Mouse (Mus musculus) bone marrow, adult 2 months (tissue): Measurements from ENCODE around the gene Ccnj. TPM values are rescaled to one million over a fixed set of nuclear protein-coding genes. Genes with fewer than 3 reads are reported as not detected.

Experiments
- H3K27ac ChIP-seq: fragments of 200-500 bp; 2 replicates; pipeline ENCODE4 v1.5.1; 2012; ENCODE audit warnings: low read depth, mild to moderate bottlenecking, control low read depth, inconsistent platforms, low read length; ENCODE audit not compliant: control insufficient read depth, poor library complexity, insufficient read depth
- H3K4me1 ChIP-seq: fragments of 200-500 bp; 2 replicates; pipeline ENCODE4 v1.6.1; 2011; ENCODE audit warnings: low read length; ENCODE audit not compliant: control insufficient read depth, insufficient read depth
- H3K4me3 ChIP-seq: fragments of 200-500 bp; replicated peaks from 2 replicates; pipeline ENCODE3; 2011; ENCODE audit warnings: mild to moderate bottlenecking, low read depth, low read length, control low read depth; ENCODE audit not compliant: control insufficient read depth
- CTCF ChIP-seq: fragments of 200-500 bp; IDR thresholded peaks from 2 replicates; pipeline ENCODE4 v1.5.1; 2011; ENCODE audit warnings: low read length, control low read depth; ENCODE audit not compliant: control insufficient read depth, insufficient read depth
- POLR2A ChIP-seq: fragments of 200-500 bp; IDR thresholded peaks from 2 replicates; pipeline ENCODE4 v1.6.1; 2011; ENCODE audit warnings: low read depth, mild to moderate bottlenecking, control low read depth, low read length, borderline replicate concordance; ENCODE audit not compliant: control insufficient read depth
- WGBS: fragments of 180-500 bp; shearing (Covaris S2); methylation state at CpG from one replicate; pipeline ENCODE4 v1.1.7; 2018; 5-methylcytosine and 5-hydroxymethylcytosine counted together
- polyA plus RNA-seq: library from polyadenylated mRNA; stranded (reverse); fragments of >200 nt; gene quantifications from 2 replicates; pipeline ENCODE4 v1.2.4, GENCODE M21; 2011; ENCODE audit warnings: low replicate concordance; ENCODE audit not compliant: missing spikeins, insufficient read depth, insufficient read length

Gene Ccnj
- polyA plus RNA-seq, 1 experiment: 8.6 TPM

DNA sequence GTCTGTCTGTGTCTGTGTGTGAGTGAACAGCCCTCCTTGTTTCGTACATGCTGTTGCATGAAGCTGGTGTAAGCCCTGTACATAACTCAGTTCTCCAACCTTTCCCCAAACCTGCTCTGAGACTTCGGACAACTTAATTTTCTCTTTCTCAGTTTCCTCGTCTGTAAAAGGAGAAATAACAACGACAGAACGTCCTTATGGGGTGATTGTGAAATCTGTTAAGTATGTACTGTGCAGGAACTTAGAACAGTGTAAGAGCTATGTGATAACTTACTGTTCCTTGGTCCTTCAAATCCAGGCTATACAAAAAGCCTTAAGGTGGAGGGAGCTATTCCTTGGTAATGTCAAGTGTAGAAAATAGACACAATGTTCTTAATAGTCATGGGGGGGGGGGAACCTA, 1.3 kb downstream of the Ccnj start:
- 5% methylated on average over 5 of the region's 5 CpGs for WGBS
- peak overlapping the region; percentile 76 for H3K4me3 ChIP-seq
- peak overlapping the region; percentile 94 for H3K27ac ChIP-seq
- no peaks in the 10 kb centered on the region; the same call in none of the 2 replicates for H3K4me1 ChIP-seq
- TF ChIP-seq CTCF (no peak), POLR2A (no peak)

DNA sequence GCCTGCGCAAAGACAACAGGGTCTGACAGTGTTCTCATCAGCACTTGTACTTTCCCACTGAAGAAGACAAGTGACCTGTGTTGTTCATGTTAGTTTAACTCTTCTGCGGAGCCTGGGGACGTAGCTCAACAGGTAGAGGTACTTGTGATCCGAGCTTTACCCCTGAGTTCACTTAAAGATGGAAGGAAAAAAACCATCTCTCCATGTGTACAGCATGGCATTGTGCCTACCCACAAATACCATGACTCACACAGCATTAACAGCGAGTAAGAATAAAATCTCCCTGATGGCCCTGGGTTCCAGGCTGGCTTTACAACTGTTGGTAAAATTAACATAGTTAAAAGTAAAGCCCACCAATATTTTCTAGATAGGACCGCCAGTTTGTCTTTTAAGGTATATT, 3.4 kb downstream of the Ccnj start:
- WGBS: 90% methylated on average over 6 of the region's 6 CpGs
- Histone ChIP-seq H3K4me3 (no peak overlapping the region), H3K27ac (no peak overlapping the region), H3K4me1 (no peaks in the 10 kb centered on the region; the same call in none of the 2 replicates)
- no peak for TF ChIP-seq POLR2A
- no peak for TF ChIP-seq CTCF

DNA sequence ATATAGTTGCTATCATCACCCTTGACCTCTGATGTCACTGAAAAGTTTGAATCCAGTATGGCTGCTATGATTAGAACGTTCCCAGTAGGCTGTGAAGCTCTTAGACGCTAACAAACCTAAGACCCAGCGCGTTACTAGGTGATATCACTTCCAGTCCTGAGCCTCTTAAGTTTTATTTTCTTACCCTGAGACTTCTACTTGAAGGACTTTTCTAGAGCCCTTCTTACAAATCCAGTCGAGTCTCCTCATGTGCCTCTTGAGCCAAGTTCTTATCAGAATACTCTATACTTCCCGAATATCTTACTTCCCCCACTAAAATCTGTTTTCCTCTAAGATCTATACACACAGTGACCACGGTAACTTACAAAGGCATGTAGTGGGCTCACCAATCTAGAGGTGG, 7.1 kb downstream of the Ccnj start:
- no peaks in the 10 kb centered on the region; the same call in none of the 2 replicates for H3K4me1 ChIP-seq
- no peak overlapping the region for H3K4me3 ChIP-seq
- no peak overlapping the region for H3K27ac ChIP-seq
- no peak for TF ChIP-seq POLR2A
- 82% methylated on average over 7 of the region's 7 CpGs for WGBS

DNA sequence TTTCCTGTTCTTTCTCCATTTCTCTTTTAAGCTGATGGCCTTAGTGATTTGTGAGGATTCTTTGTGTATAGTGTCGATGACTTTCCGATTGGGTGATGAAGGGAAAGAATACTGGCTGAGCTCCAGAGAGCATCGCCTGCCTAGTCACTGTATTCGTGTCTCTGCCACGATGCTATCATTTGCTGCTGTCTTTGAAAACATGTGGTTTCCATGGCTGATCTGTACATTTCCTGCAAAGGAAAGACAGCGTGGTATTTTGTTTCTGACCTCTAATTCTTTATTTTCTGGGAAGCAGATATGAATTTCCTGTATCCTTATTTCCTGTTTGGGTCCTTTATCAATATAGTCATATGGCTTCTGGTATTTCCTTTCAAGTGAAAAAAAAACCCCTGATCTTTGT, 9.2 kb downstream of the Ccnj start:
- WGBS: 34% methylated on average over 6 of the region's 6 CpGs
- H3K4me1 ChIP-seq: no peaks in the 10 kb centered on the region; the same call in none of the 2 replicates
- no peak overlapping the region for H3K4me3 ChIP-seq
- H3K27ac ChIP-seq: no peak overlapping the region
- TF ChIP-seq POLR2A (no peak), CTCF (no peak)

DNA sequence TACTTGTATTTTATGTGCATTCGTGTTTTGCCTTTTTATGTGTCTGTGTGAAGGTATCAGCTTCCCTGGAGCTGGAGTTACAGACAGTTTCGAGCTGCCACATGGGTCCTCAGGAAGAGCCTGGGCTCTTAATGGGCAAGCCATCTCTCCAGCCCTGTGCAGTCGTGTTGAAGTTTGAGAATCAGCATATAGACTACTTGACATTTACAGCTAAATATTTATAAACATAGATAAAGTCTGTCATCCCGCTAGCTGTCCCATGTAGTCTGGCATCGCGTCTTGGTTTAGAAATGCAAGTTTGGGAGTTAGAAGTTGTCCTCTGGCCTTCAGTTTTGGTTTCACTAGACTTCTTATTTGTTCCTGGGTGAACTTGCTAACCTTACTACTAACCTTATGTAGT, 10.0 kb downstream of the Ccnj start:
- TF ChIP-seq POLR2A (no peak), CTCF (no peak)
- Histone ChIP-seq H3K4me1 (no peaks in the 10 kb centered on the region; the same call in 1 of the 2 replicates), H3K27ac (no peak overlapping the region), H3K4me3 (no peak overlapping the region)
- 83% methylated on average over 6 of the region's 6 CpGs for WGBS

- 85% methylated on average over 13 of the region's 13 CpGs for WGBS
- Histone ChIP-seq H3K4me3 (no peak overlapping the region), H3K27ac (no peak overlapping the region), H3K4me1 (no peaks in the 10 kb centered on the region; the same call in 1 of the 2 replicates)
- TF ChIP-seq POLR2A (no peak), CTCF (no peak)
Observed at GRCm38 (mm10) chr19:40841593-40841992, 10.5 kb downstream of the Ccnj start.

DNA sequence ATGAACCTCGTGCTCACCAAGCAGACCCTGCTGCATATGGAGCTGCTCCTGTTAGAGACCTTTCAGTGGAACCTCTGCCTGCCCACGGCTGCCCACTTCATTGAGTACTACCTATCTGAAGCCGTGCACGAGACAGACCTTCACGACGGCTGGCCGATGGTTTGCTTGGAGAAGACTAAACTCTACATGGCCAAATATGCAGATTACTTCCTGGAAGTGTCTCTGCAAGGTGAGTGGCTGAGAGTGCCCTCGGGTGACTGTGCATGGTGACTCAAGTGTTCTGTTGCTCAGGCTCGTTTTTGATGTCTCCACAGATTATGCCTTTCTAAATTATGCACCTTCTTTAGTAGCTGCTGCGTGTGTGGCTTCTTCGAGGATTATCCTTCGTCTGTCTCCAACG, 13.7 kb downstream of the Ccnj start:
- H3K4me1 ChIP-seq: no peaks in the 10 kb centered on the region; the same call in 1 of the 2 replicates
- WGBS: 88% methylated on average over 13 of the region's 13 CpGs
- H3K27ac ChIP-seq: no peak overlapping the region
- TF ChIP-seq POLR2A (no peak), CTCF (no peak)
- no peak overlapping the region for H3K4me3 ChIP-seq

GRCm38 (mm10) chr19:40849391-40849790, 18.3 kb downstream of the Ccnj start:
- 84% methylated on average over 12 of the region's 12 CpGs for WGBS
- Histone ChIP-seq H3K4me1 (no peaks in the 10 kb centered on the region; the same call in 1 of the 2 replicates), H3K27ac (no peak overlapping the region), H3K4me3 (no peak overlapping the region)
- TF ChIP-seq POLR2A: no peak
- TF ChIP-seq CTCF: no peak

- WGBS: 64% methylated on average over 4 of the region's 4 CpGs
- TF ChIP-seq POLR2A (no peak), CTCF (no peak)
- Histone ChIP-seq H3K27ac (no peak overlapping the region), H3K4me3 (no peak overlapping the region), H3K4me1 (no peaks in the 10 kb centered on the region)
Observed at GRCm38 (mm10) chr19:40859555-40859954, 28.5 kb downstream of the Ccnj start.
